Mouse (Mus musculus): ENCODE measurements around the gene Fam13a. TPM values are rescaled to one million over a fixed set of nuclear protein-coding genes. Genes with fewer than 3 reads are reported as not detected.

Gene Fam13a
- polyA plus RNA-seq, 1 experiment from 2014 or later: 3.9 TPM

- no peak overlapping the region for H3K4me2 ChIP-seq
- H3K4me1 ChIP-seq: no peaks in the 10 kb centered on the region
- H3K4me3 ChIP-seq (replicated peaks): no peak overlapping the region
- H3K27ac ChIP-seq: no peak overlapping the region
- ATAC-seq (ENCODE audit: low FRiP score): no peak
- no peaks in the 10 kb centered on the region for H3K36me3 ChIP-seq (replicated peaks)
- 61% methylated on average over 2 of the region's 2 CpGs for WGBS
- no peak overlapping the region for H3K9ac ChIP-seq
- H3K9me3 ChIP-seq: no peaks in the 10 kb centered on the region
- H3K27me3 ChIP-seq: no peaks in the 10 kb centered on the region
Measured at GRCm38 (mm10) chr6:58951128-58951992, 73.0 kb downstream of the Fam13a start.

DNA sequence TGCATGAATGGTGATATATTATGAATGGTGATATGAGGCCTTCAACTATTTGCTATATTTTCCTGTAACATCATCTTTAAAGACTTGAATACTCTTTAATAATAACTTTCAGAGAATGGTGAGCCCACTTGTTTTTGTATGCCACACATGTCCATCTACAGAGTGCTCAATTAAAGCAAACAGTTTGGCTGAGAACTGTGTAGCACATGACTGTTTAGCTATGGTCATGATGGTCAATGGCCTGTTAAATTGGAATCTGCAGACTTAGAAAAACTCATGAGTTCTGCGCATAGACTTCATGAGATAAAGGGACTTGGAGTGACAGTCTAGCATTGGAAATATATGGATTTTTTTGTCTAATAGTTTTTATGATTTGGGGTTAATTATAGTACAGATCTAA, 73.9 kb downstream of the Fam13a start:
- no peak overlapping the region for H3K27ac ChIP-seq
- H3K9me3 ChIP-seq: no peaks in the 10 kb centered on the region
- WGBS: 98% methylated on average over 1 of the region's 1 CpGs
- H3K36me3 ChIP-seq (replicated peaks): no peaks in the 10 kb centered on the region
- no peak overlapping the region for H3K9ac ChIP-seq
- no peak for ATAC-seq (ENCODE audit: low FRiP score)
- no peak overlapping the region for H3K4me2 ChIP-seq
- H3K27me3 ChIP-seq: no peaks in the 10 kb centered on the region
- H3K4me3 ChIP-seq (replicated peaks): no peak overlapping the region
- H3K4me1 ChIP-seq: no peaks in the 10 kb centered on the region

GRCm38 (mm10) chr6:58946840-58947239, 77.5 kb downstream of the Fam13a start:
- Histone ChIP-seq H3K27ac (no peak overlapping the region), H3K4me1 (no peaks in the 10 kb centered on the region), H3K4me2 (no peak overlapping the region), H3K36me3 (replicated peaks) (no peaks in the 10 kb centered on the region), H3K9me3 (no peaks in the 10 kb centered on the region), H3K9ac (no peak overlapping the region), H3K4me3 (replicated peaks) (no peak overlapping the region), H3K27me3 (no peaks in the 10 kb centered on the region)
- 76% methylated on average over 4 of the region's 4 CpGs for whole genome bisulfite sequencing
- ATAC-seq (ENCODE audit: low FRiP score): no peak

DNA sequence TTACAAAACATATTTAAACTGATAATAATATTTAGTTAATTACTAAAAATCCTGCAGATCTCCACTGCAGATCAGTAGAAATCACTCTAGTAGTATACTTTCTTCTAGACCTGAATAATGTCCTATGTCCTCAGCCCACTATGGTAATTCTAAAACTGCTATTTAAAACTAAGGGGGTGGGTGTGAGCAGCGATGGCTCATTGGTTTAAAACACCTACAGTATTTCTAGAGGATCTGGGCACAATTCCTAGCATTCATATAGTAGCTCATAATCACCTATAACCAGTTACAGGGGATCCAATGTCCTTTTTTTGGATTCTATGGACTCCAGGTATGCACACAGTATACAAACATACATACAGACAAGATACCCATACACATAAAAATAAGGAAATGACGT, 78.1 kb downstream of the Fam13a start:
- no peaks in the 10 kb centered on the region for H3K9me3 ChIP-seq
- H3K27ac ChIP-seq: no peak overlapping the region
- no peaks in the 10 kb centered on the region for H3K36me3 ChIP-seq (replicated peaks)
- H3K4me3 ChIP-seq (replicated peaks): no peak overlapping the region
- no peak overlapping the region for H3K4me2 ChIP-seq
- H3K9ac ChIP-seq: no peak overlapping the region
- no peaks in the 10 kb centered on the region for H3K4me1 ChIP-seq
- WGBS: 69% methylated on average over 2 of the region's 2 CpGs
- ATAC-seq (ENCODE audit: low FRiP score): no peak
- H3K27me3 ChIP-seq: no peaks in the 10 kb centered on the region

GRCm38 (mm10) chr6:58943958-58944357, 80.4 kb downstream of the Fam13a start:
- Histone ChIP-seq H3K4me1 (no peaks in the 10 kb centered on the region), H3K9me3 (no peaks in the 10 kb centered on the region), H3K4me3 (replicated peaks) (no peak overlapping the region), H3K4me2 (no peak overlapping the region), H3K36me3 (replicated peaks) (no peaks in the 10 kb centered on the region), H3K27me3 (no peaks in the 10 kb centered on the region), H3K9ac (no peak overlapping the region), H3K27ac (no peak overlapping the region)
- WGBS: 97% methylated on average over 3 of the region's 3 CpGs
- no peak for ATAC-seq (ENCODE audit: low FRiP score)

DNA sequence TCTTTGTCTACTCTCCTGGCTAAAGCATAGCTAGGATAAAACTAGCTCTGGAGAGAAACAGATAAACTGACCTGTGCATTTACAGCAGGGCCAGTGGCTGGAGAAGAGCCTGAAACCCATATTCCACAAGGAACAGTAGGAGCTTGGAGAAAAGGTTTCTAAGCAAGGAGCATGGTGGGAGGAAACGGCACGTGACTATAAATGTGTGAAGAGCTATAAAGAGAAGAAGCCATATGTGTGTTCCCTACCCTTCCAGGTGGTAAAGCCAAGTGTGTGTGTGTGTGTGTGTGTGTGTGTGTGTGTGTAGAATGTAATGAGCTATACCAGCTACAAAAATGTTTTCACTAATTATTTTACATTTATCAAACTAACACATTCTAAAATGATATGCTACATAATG, 82.1 kb downstream of the Fam13a start:
- no peaks in the 10 kb centered on the region for H3K27me3 ChIP-seq
- H3K9me3 ChIP-seq: no peaks in the 10 kb centered on the region
- no peak overlapping the region for H3K9ac ChIP-seq
- H3K4me3 ChIP-seq (replicated peaks): no peak overlapping the region
- H3K36me3 ChIP-seq (replicated peaks): no peaks in the 10 kb centered on the region
- H3K27ac ChIP-seq: no peak overlapping the region
- WGBS: 87% methylated on average over 2 of the region's 2 CpGs
- no peaks in the 10 kb centered on the region for H3K4me1 ChIP-seq
- no peak overlapping the region for H3K4me2 ChIP-seq
- no peak for ATAC-seq (ENCODE audit: low FRiP score)

GRCm38 (mm10) chr6:58937726-58938125, 86.6 kb downstream of the Fam13a start:
- Histone ChIP-seq H3K4me1 (peaks cover 14% of the 10 kb centered on the region), H3K27ac (no peak overlapping the region), H3K27me3 (no peaks in the 10 kb centered on the region), H3K4me2 (no peak overlapping the region), H3K36me3 (replicated peaks) (no peaks in the 10 kb centered on the region), H3K4me3 (replicated peaks) (no peak overlapping the region), H3K9me3 (no peaks in the 10 kb centered on the region), H3K9ac (no peak overlapping the region)
- no peak for ATAC-seq (ENCODE audit: low FRiP score)

DNA sequence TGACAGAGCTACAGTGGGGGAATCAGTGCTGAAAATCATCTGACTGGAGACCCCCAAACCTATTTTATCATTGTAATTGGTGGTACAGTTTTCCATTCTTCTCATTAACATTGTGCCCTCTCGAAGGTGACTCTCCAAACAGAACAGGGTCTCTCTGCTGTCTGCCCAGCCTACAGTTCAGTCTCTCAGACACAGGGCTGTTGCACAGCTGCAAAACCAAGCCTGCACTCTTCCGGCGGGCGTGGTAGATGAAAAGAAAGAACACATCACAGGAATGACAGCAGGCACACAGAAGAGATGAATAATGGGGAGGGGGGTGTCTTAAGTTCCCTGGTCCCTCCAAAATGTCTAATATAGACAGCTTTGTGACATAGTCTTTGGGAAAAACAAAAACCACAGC, 90.2 kb downstream of the Fam13a start:
- ATAC-seq (ENCODE audit: low FRiP score): peak; percentile 37
- Histone ChIP-seq H3K27ac (peak overlapping the region; percentile 80), H3K9ac (no peak overlapping the region), H3K27me3 (no peaks in the 10 kb centered on the region), H3K9me3 (no peaks in the 10 kb centered on the region), H3K4me3 (replicated peaks) (no peak overlapping the region), H3K36me3 (replicated peaks) (no peaks in the 10 kb centered on the region), H3K4me1 (peaks cover 28% of the 10 kb centered on the region), H3K4me2 (no peak overlapping the region)
- WGBS: 19% methylated on average over 4 of the region's 4 CpGs

GRCm38 (mm10) chr6:58933189-58933913, 91.0 kb downstream of the Fam13a start:
- Histone ChIP-seq H3K36me3 (replicated peaks) (no peaks in the 10 kb centered on the region), H3K4me2 (peak overlapping the region; percentile 30), H3K27ac (peak overlapping the region; percentile 80), H3K4me1 (peaks cover 28% of the 10 kb centered on the region), H3K4me3 (replicated peaks) (no peak overlapping the region), H3K27me3 (no peaks in the 10 kb centered on the region), H3K9ac (no peak overlapping the region), H3K9me3 (no peaks in the 10 kb centered on the region)
- peak; percentile 95 for ATAC-seq (ENCODE audit: low FRiP score)
- WGBS: 33% methylated on average over 6 of the region's 6 CpGs

DNA sequence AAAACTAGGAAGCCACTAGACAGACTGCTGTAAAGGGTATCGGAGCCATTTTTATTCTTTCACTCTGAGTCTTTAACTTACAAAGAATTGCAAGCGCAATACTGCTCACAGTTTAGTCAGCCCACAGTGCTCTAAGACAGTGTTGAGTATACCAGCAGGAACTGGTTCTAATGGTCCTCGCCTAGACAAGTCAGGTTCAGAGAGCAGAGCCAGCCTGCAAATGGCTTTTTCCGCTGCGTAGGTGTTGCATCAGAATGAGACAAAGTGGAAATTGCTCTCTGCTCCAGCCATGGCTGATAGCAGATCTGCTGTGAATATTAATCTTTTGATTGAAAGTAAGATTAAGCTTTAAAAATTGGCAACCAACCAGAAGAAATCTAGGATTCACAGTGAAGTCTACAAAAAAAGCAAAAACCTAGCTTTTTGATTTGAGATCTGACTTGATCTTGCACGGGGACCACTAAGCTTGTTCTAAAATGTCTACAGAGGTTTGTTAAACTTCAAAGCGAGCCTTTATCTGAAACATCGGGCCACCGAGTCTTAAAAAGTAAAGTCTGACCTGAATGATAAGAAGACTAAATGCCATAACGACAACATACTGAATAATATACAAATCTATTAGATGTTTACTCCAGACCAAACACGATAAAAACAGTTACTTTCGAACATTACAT, 91.7 kb downstream of the Fam13a start:
- 56% methylated on average over 12 of the region's 12 CpGs for WGBS
- Histone ChIP-seq H3K4me3 (replicated peaks) (no peak overlapping the region), H3K27me3 (no peaks in the 10 kb centered on the region), H3K4me1 (peaks cover 28% of the 10 kb centered on the region), H3K27ac (peak overlapping the region; percentile 80), H3K9ac (no peak overlapping the region), H3K9me3 (no peaks in the 10 kb centered on the region), H3K4me2 (peak overlapping the region; percentile 30), H3K36me3 (replicated peaks) (no peaks in the 10 kb centered on the region)
- peak; percentile 69; the same call in 1 of the 2 replicates for ATAC-seq (ENCODE audit: low FRiP score)

- no peak for ATAC-seq (ENCODE audit: low FRiP score)
- H3K9me3 ChIP-seq: no peaks in the 10 kb centered on the region
- H3K4me2 ChIP-seq: no peak overlapping the region
- H3K36me3 ChIP-seq (replicated peaks): no peaks in the 10 kb centered on the region
- no peak overlapping the region for H3K4me3 ChIP-seq (replicated peaks)
- H3K27me3 ChIP-seq: no peaks in the 10 kb centered on the region
- H3K27ac ChIP-seq: no peak overlapping the region
- WGBS: 43% methylated on average over 4 of the region's 4 CpGs
- no peak overlapping the region for H3K9ac ChIP-seq
- H3K4me1 ChIP-seq: peaks cover 28% of the 10 kb centered on the region
Measured at GRCm38 (mm10) chr6:58931149-58931548, 93.2 kb downstream of the Fam13a start.

GRCm38 (mm10) chr6:58929911-58930431, 94.4 kb downstream of the Fam13a start:
- Histone ChIP-seq H3K4me3 (replicated peaks) (no peak overlapping the region), H3K27ac (no peak overlapping the region), H3K9ac (no peak overlapping the region), H3K36me3 (replicated peaks) (no peaks in the 10 kb centered on the region), H3K4me1 (peaks cover 28% of the 10 kb centered on the region), H3K9me3 (no peaks in the 10 kb centered on the region), H3K4me2 (no peak overlapping the region), H3K27me3 (no peaks in the 10 kb centered on the region)
- no peak for ATAC-seq (ENCODE audit: low FRiP score)
- WGBS: 89% methylated on average over 9 of the region's 9 CpGs

Data from forebrain, embryonic 12.5 days (tissue).